In genomic region chr5:113180755-113181154, GRCm38 (mm10) we compare ENCODE assay signal across 10 mouse cellular contexts. TPM values are rescaled to one million over a fixed set of nuclear protein-coding genes. Genes with fewer than 3 reads are reported as not detected.
DNase-seq lines count a peak whose midpoint lies in the region; ATAC-seq and TF ChIP-seq lines count a peak whose summit lies in the region.
"Had no signal": no experiment of that assay in that cellular context is flagged by ENCODE, and none has a peak within 500 bp of the region (broad histone marks: within the 10 kb centered on the region; RNA-seq: fewer than 3 reads in every experiment).

No protein-coding gene starts in this region.

- WGBS in lung, postnatal 0 days, result 74% methylated on average over 15 of the region's 15 CpGs
- 85% methylated on average over 15 of the region's 15 CpGs for whole genome bisulfite sequencing in forebrain, embryonic 15.5 days
- 65% methylated on average over 15 of the region's 15 CpGs for WGBS in liver, embryonic 13.5 days (ENCODE audit: insufficient replicate concordance)
- 73% methylated on average over 15 of the region's 15 CpGs for WGBS in stomach, embryonic 15.5 days

- peak overlapping the region; percentile 51; the same call in 1 of the 2 replicates for H3K4me2 ChIP-seq in lung, postnatal 0 days (replicated peaks; ENCODE audit: low read depth, low read length)
- peak overlapping the region; percentile 44 for H3K4me2 ChIP-seq in forebrain, embryonic 15.5 days (replicated peaks)
- H3K4me2 ChIP-seq in liver, embryonic 13.5 days, result peak overlapping the region; percentile 61
- H3K4me2 ChIP-seq in stomach, embryonic 15.5 days, result peak overlapping the region; percentile 52

- no peak for TF ChIP-seq CTCF in lung, postnatal 0 days (IDR thresholded peaks at IDR 0.05)

- ATAC-seq in lung, postnatal 0 days, result no peak
- no peak for ATAC-seq in forebrain, embryonic 15.5 days (replicated peaks)
- no peak for ATAC-seq in liver, embryonic 13.5 days (ENCODE audit: low read depth)
- ATAC-seq in stomach, embryonic 15.5 days (ENCODE audit: insufficient read depth, low FRiP score, low read depth), result peak; percentile 8; the same call in 1 of the 2 replicates

- H3K4me1 ChIP-seq in lung, postnatal 0 days (ENCODE audit: insufficient read depth, low read depth, low read length), result no peaks in the 10 kb centered on the region
- peaks cover 10% of the 10 kb centered on the region for H3K4me1 ChIP-seq in forebrain, embryonic 15.5 days
- H3K4me1 ChIP-seq in liver, embryonic 13.5 days (replicated peaks), result peaks cover 26% of the 10 kb centered on the region
- peaks cover 10% of the 10 kb centered on the region; the same call in 1 of the 2 replicates for H3K4me1 ChIP-seq in stomach, embryonic 15.5 days

- H3K27me3 ChIP-seq in lung, postnatal 0 days (replicated peaks; ENCODE audit: insufficient read depth, low read length), result no peaks in the 10 kb centered on the region
- H3K27me3 ChIP-seq in forebrain, embryonic 15.5 days, result no peaks in the 10 kb centered on the region
- no peaks in the 10 kb centered on the region for H3K27me3 ChIP-seq in liver, embryonic 13.5 days
- H3K27me3 ChIP-seq in stomach, embryonic 15.5 days (replicated peaks), result no peaks in the 10 kb centered on the region

- peak overlapping the region; percentile 57 for H3K27ac ChIP-seq in lung, postnatal 0 days (ENCODE audit: low read length)
- peak overlapping the region; percentile 55; the same call in 1 of the 2 replicates for H3K27ac ChIP-seq in forebrain, embryonic 15.5 days (replicated peaks)
- H3K27ac ChIP-seq in liver, embryonic 13.5 days, result peak overlapping the region; percentile 62; the same call in 1 of the 2 replicates
- peak overlapping the region; percentile 90 for H3K27ac ChIP-seq in stomach, embryonic 15.5 days

- TF ChIP-seq EP300 in lung, postnatal 0 days (IDR thresholded peaks at IDR 0.05), result no peak

- H3K9me3 ChIP-seq in lung, postnatal 0 days (ENCODE audit: low read length), result no peaks in the 10 kb centered on the region
- H3K9me3 ChIP-seq in forebrain, embryonic 15.5 days, result no peaks in the 10 kb centered on the region
- no peaks in the 10 kb centered on the region for H3K9me3 ChIP-seq in liver, embryonic 13.5 days (replicated peaks)
- no peaks in the 10 kb centered on the region for H3K9me3 ChIP-seq in stomach, embryonic 15.5 days

- H3K9ac ChIP-seq in lung, postnatal 0 days (replicated peaks; ENCODE audit: low read depth), result no peak overlapping the region
- no peak overlapping the region for H3K9ac ChIP-seq in forebrain, embryonic 15.5 days (replicated peaks)
- H3K9ac ChIP-seq in liver, embryonic 13.5 days, result peak overlapping the region; percentile 50; the same call in 1 of the 2 replicates
- no peak overlapping the region for H3K9ac ChIP-seq in stomach, embryonic 15.5 days

- no peak for DNase-seq in lung, postnatal 0 days (ENCODE audit: low spot score)
- no peak for DNase-seq in lung, postnatal 4 days
- DNase-seq in liver, embryonic 13.5 days, result no peak
- DNase-seq in cerebellum, adult 9-11 months, result no peak
- no peak for DNase-seq in left cerebral cortex, postnatal 36 days (ENCODE audit: low spot score in 2 of 2)
- DNase-seq in testis, postnatal 10 days (ENCODE audit: low spot score), result no peak

- intact Hi-C loops in left cerebral cortex, postnatal 36 days (cut with DNase I), result loop anchor here (1.0 to 2.0 kb wide), 2 partner anchors 41 to 46 kb away; partner anchors contain the start of genes 2900026A02Rik and Tmem211

- no peaks in the 10 kb centered on the region for H3K36me3 ChIP-seq in lung, postnatal 0 days (ENCODE audit: insufficient read depth, low read length)
- H3K36me3 ChIP-seq in forebrain, embryonic 15.5 days, result no peaks in the 10 kb centered on the region
- H3K36me3 ChIP-seq in liver, embryonic 13.5 days, result no peaks in the 10 kb centered on the region
- 0 out of 2 replicates have a peak, but pooled peaks cover 6% of the 10 kb centered on the region for H3K36me3 ChIP-seq in stomach, embryonic 15.5 days

- peak overlapping the region; percentile 15; the same call in 1 of the 2 replicates for H3K4me3 ChIP-seq in lung, postnatal 0 days (ENCODE audit: low read depth, low read length)
- no peak overlapping the region for H3K4me3 ChIP-seq in forebrain, embryonic 15.5 days
- H3K4me3 ChIP-seq in liver, embryonic 13.5 days (replicated peaks), result peak overlapping the region; percentile 46
- peak overlapping the region; percentile 30; the same call in 1 of the 2 replicates for H3K4me3 ChIP-seq in stomach, embryonic 15.5 days (replicated peaks)

RNA-seq across cellular contexts. Expression of gene 2900026A02Rik, which starts 40.3 kb away (rescaled TPM):
- polyA plus RNA-seq in lung, postnatal 0 days (2015; fragmentation: Nextera tagmentation; extraction: Ambion mirVana), result 6.3 and 6.9 TPM in 2 replicates
- 4.4 and 4.9 TPM in 2 replicates for polyA plus RNA-seq in forebrain, embryonic 15.5 days (2015; fragmentation: Nextera tagmentation; extraction: Ambion mirVana)
- polyA plus RNA-seq in liver, embryonic 13.5 days (2015; fragmentation: Nextera tagmentation; extraction: Ambion mirVana), result 0.98 and 1.2 TPM in 2 replicates
- polyA plus RNA-seq in stomach, embryonic 15.5 days (2015; fragmentation: Nextera tagmentation; extraction: Ambion mirVana), result 12.6 and 15.2 TPM in 2 replicates
- 10 to 100 TPM; 40.8 to 41.0 TPM for total RNA-seq in left cerebral cortex, postnatal 36 days (2021)

RNA-seq across cellular contexts. Expression of gene Tmem211, which starts 46.0 kb away (rescaled TPM):
- not detected in 2 replicates for polyA plus RNA-seq in lung, postnatal 0 days (2015; fragmentation: Nextera tagmentation; extraction: Ambion mirVana)
- polyA plus RNA-seq in forebrain, embryonic 15.5 days (2015; fragmentation: Nextera tagmentation; extraction: Ambion mirVana), result not detected in 2 replicates
- polyA plus RNA-seq in liver, embryonic 13.5 days (2015; fragmentation: Nextera tagmentation; extraction: Ambion mirVana), result not detected in 2 replicates
- 0.48 and 0.57 TPM in 2 replicates for polyA plus RNA-seq in stomach, embryonic 15.5 days (2015; fragmentation: Nextera tagmentation; extraction: Ambion mirVana)
- not detected for total RNA-seq in left cerebral cortex, postnatal 36 days (2021)
- total RNA-seq: adrenal gland, adult 18-20 months had no signal
- polyA plus RNA-seq: gonadal fat pad, adult 2 months had no signal
